Mouse (Mus musculus) urinary bladder, adult 2 months (tissue): ENCODE measurements at regions not wholly inside any gene's neighbourhood (a gene's known extent, or its start where the extent isn't known, plus 50 kb on each side); places are given as distances from the start of the nearest gene placed in this dataset.

Experiments
- DNase-seq: peaks from one replicate; pipeline ENCODE4 v3.0.0; 2022; ENCODE audit warnings: low spot score

GRCm38 (mm10) chr13:102258207-102258606 lies 435.2 kb upstream of the Cd180 start:
- no peak for DNase-seq

- no peak for DNase-seq
Observed at GRCm38 (mm10) chr13:102273818-102274217, 419.5 kb upstream of the Cd180 start.

GRCm38 (mm10) chr13:102275296-102275695 lies 418.1 kb upstream of the Cd180 start:
- no peak for DNase-seq

GRCm38 (mm10) chr13:102276885-102277284 lies 416.5 kb upstream of the Cd180 start:
- DNase-seq = no peak

DNA sequence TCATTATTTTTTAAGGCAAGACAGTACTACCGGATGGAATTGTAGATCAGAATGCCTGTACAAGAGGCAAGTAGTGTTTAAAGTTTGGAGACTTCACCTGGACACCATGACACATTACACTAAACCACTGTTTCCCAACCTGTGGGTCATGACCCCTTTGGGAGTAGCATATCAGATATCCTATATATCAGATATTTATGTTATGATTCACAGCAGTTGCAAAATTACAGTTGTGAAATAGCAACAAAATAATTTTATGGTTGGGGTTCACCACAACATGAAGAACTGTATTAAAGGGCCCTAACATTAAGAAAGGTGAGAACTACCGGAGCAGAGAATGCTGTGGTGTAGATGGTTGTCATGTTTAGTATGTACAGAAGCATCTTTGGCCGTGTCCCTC lies 413.2 kb upstream of the Cd180 start:
- DNase-seq = no peak

GRCm38 (mm10) chr13:102294451-102294850 lies 398.9 kb upstream of the Cd180 start:
- no peak for DNase-seq

DNA sequence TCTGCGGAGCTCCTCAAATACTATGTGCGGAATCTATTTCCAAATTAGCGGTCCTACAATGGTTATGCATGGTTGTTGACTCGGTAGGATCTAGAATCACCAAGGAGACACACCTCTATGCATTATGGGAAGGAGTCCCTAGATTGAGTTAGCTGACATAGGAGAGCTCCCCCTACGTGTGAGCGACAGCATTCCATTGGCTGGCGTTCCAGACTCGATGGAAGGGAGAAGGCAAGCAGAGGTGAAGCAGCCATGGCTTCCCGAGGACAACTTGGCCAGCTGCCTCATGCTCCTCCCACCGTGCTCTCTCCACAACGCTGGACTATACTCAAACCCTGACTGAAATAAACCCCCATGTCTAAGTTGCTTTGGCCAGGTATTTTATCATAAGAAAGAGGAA lies 398.3 kb upstream of the Cd180 start:
- DNase-seq = no peak

GRCm38 (mm10) chr13:102307983-102308382 lies 385.4 kb upstream of the Cd180 start:
- DNase-seq = no peak

- no peak for DNase-seq
Observed at GRCm38 (mm10) chr13:102312096-102312495, 381.3 kb upstream of the Cd180 start.

GRCm38 (mm10) chr13:102315921-102316692 lies 377.3 kb upstream of the Cd180 start:
- no peak for DNase-seq

DNA sequence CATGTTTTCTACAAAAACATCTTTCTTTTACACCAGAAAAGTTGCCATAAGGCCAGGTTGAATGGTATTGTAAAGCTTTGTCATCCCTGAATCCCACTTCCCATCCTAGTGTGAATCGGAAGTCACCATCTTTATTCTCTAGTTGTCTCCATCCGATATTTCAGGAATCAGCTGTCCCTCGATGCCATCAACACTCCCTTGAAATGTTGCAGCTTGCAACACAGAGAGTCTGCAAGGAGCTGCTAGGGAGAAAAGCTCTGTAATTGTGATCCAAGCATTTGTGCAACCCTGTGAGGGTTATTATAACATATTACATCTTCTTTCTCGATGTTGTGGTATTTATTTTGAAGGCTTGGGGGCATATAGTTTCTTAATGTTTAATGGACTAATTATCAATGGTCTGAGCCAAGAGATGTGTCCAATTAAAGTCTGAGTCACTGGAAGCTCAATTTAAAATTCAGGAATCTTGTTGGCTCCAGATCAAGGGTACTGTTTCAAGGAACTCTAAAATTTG lies 374.4 kb upstream of the Cd180 start:
- DNase-seq = no peak

GRCm38 (mm10) chr13:102319453-102319852 lies 373.9 kb upstream of the Cd180 start:
- no peak for DNase-seq

DNA sequence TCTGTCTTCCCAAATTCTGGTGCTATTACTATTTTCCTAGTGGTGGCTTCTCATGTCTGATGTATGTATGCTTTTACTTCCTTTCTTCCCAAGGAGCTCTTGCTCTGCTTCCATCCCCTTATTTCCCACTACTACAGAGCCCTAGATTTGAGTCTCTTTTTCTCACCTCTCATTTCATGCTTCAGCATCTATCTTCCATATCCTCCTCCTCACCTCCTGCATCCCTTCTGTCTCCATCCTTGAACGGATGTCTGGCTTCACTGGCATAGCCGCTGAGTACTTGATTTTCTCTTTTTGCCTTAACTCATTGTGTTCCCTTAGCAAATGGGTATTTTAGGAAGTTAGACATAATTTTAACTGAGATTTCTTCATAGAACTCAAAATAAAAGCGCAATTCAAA lies 369.5 kb upstream of the Cd180 start:
- DNase-seq = no peak

GRCm38 (mm10) chr13:102326003-102326402 lies 367.4 kb upstream of the Cd180 start:
- no peak for DNase-seq

DNA sequence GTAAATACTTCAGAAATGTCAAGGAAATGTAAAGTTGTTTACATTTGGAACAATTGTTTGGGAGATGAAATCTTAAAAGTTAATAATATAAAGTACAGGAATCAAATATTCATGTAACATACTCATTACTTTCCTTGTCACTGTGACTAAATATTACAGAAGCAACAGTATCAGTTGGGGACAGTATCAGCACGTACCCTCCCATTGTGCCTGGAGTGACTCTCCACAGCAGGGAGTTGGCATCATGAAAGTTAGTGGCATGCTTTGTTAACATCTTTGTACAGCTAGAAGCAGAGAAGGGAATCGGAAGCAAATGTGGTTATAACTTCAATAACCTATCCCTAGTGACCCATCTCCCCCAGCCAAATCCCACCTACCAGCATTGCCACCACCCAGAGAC lies 366.8 kb upstream of the Cd180 start:
- no peak for DNase-seq

DNA sequence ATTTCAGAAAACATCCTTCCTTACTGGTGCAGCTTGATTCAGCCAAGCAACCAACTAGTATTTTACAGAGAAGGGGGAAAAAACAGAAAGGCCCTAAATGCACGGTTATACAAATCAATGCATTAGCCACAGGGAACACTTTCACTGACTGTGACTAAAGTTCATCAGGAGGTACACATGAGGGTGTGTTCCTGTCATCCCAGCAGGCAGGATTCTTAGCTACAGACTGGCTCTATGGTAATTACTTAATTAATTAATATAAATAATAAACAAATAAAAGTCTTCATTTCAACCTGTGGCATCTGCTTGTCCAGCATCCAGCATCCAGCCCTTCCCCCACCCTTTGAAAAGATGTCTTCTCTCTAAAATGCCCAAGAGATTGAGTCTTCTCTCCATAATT lies 359.7 kb upstream of the Cd180 start:
- no peak for DNase-seq

GRCm38 (mm10) chr13:102334131-102334534 lies 359.2 kb upstream of the Cd180 start:
- DNase-seq = no peak

DNA sequence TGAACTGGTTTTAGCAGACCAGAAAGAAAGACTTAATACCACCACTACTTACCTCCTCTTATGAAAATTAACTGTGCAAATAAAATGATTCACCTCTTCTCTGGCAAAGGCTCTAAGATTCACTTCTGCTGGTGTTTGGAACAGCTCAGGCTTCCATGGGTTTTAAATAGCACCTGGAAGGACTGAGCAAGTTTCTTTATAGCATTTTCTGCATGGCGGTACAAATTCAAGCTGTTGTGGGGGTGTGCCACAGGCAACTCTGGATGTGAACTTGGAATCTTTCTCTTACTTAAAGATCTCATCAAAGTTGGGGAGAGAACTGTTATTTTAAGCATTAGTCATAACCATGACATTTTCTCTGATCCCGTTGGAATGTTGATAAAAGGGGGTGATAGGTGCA lies 350.1 kb upstream of the Cd180 start:
- no peak for DNase-seq

GRCm38 (mm10) chr13:102344606-102345269 lies 348.6 kb upstream of the Cd180 start:
- DNase-seq = no peak

- no peak for DNase-seq
Observed at GRCm38 (mm10) chr13:102349493-102349892, 343.9 kb upstream of the Cd180 start.

DNA sequence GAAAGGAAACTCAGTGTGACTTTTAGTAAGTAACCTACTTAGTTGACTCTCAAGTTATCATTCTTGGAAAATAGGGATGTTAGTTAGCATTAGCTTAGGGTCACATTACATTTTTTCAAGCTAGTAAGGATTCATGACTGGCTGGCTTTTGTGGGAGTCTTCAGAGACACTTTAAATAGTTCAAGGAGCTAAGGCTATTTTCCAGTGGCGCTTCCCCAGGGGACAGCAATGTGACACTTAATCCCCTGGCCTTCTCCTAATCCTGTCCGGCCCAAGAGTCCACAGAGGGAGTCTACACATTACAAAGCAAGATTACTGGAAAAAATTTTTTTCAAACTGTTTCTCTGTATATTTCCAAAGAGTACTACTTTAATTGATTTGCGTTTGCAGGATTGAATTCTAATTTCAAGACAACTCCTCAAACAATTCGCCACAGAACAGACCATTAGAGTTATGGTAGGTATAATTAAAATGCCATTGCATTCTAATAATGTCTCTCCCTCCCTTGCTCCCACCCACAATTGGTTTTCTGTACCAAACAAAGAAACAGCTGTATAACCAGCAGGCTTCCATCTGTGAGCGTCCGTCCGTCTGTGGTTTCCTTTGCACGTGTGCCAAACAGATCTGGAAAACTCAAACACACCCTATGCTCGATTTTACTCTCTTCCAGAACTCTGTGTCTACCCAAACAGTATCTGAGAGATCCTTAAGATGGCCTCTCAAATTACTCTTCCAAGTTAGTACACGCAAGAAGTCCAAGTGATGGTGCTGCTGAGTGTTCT lies 341.1 kb upstream of the Cd180 start:
- DNase-seq = no peak

GRCm38 (mm10) chr13:102355569-102355968 lies 337.8 kb upstream of the Cd180 start:
- no peak for DNase-seq
